Mouse (Mus musculus) ES-Bruce4 (cell line): ENCODE results near the gene Olfr790.

ENCODE experiments used
- CTCF ChIP-seq: IDR thresholded peaks from one replicate; pipeline ENCODE4 v1.8.1; 2011; ENCODE audit warnings: low read depth, low read length
- POLR2A ChIP-seq: IDR thresholded peaks from one replicate; pipeline ENCODE4 v1.8.1; 2011; ENCODE audit warnings: low read length; ENCODE audit not compliant: insufficient read depth

DNA sequence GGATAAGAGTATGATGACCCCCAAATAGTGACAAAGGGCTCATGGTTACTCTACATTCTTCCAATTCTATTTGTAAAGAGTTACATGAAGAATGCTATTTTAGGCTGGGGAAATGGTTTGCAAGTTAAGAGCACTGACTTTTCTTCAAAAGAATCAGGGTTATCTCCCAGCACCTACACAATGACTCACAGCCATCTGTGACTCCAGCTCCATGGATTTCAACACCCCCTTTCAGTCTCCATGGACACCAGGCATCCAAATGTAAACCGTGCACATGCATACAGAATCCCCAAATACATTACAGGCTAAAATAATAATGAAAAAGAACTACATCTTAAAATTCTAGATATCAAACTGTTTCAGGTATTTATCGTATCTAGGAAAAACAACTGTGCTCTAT lies 8.2 kb upstream of the Olfr790 start:
- TF ChIP-seq POLR2A (no peak), CTCF (no peak)
